Mouse (Mus musculus) heart, postnatal 14 days (tissue): Measurements from ENCODE around the gene Nhlrc2. TPM values are rescaled to one million over a fixed set of nuclear protein-coding genes. Genes with fewer than 3 reads are reported as not detected.

ENCODE experiments used
- DNase-seq, 2 experiments: peaks; one replicate each; pipeline ENCODE4 v3.0.0; 2021 to 2022
- intact Hi-C: fragments of 180-260 bp; cut with DNase I; formaldehyde crosslinking; loops from one replicate; pipeline ENCODE4 v1.15.1; 2025
- total RNA-seq, 2 experiments: library from RNA; stranded (reverse); gene quantifications; 2 replicates each; pipeline ENCODE4 v1.2.3; 2021

Nhlrc2 gene
- total RNA-seq, 2 experiments from 2014 or later = 24.4 to 25.1 TPM

DNA sequence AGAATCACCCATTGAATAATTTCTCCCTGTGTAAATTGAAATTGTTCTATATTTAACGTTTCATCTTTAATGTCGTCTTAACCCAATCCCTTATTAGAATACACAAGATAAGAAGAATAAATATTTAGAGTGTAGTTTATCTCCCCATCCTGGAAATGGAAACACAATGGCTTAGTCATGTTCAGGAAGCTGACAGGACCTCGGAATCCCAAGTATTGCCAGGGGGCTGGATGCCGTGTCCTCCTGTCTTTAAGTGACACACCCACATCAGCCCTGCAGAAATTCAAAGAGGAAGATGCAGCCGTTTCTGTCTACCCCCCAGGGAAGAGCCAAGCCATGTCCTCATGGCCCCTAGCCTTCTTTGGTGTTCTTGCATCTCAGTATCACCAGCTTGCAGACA is 60.9 kb downstream of the Nhlrc2 start:
- intact Hi-C loops = no loop called here
- DNase-seq = no peak

DNA sequence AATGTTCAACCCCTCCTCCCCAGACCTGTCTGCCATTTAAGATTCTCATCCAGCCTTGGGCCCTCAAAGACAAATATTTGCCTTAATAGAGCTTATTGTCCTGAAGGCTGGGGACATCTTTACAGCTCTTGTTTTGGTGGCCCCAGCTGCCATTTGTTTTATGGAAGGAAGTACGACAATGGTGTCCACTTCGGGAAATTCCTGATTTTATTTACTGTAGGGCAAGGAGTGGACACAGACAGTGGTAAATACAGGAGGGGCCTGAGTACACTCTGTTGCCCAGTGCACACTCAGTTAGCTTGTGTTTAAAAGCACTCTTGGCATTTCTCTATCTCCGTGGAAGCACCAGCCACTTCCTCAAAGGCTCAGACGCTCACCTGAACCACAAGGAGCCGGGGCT is 66.1 kb downstream of the Nhlrc2 start:
- DNase-seq = no peak
- intact Hi-C loops = no loop called here

DNA sequence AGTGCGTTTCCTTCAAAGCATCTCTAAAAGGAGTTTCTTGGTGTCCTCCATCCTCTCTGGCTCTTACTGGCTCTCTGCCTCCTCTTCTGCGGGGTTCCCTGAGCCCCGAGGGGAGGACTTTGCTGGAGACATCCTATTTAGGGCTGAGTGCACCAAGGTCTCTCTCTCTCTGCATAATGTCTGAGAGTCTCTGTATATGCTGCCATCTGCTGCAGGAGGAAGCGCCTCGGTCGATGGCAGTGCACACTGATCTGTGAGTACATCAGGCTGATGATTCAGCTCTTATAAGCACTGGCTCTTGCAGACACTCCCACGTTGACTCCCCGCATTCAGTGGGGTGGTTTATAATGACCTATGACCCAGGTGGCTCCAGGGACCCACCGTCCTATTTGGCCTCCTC is 70.8 kb downstream of the Nhlrc2 start:
- no peak for DNase-seq
- intact Hi-C loops = no loop called here

DNA sequence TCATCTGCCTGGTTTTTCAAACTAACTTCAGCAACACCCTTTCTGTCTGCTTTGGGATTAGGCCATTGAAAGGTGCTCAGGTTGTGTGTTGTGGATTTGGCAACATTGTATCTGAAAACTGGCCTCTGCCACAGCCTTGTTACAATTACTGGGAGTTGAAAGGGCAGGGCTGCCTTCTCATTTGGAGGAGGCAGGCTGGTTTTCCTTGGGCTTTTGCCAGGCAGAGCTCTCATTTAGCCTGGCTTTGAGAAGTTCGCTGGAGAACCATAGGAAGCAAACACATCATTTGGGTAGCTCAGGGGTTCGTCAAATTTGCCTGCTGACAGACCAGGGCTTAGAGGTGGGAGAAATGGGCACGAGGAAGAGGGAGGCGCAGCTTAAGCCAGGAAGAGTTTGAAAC is 71.5 kb downstream of the Nhlrc2 start:
- intact Hi-C loops = no loop called here
- DNase-seq = no peak

DNA sequence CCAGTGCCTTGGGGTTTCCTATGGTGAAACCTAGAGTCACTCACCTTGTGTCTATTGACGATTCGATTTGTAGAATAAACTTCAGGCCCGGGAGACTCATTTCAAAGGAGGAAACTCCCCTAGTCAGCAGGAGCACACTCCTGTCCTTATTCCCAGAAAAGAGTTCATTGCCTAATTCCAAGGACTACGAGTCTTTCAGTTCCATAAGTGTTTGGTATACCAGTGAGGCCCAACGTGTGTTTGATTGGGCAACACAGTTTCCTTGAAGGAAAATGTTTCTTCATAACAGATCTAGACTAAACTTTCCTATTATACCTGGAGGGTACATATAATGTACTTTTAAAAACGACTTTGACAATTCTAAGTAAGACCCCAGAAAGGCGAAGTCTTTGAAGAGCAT is 73.8 kb downstream of the Nhlrc2 start:
- intact Hi-C loops = no loop called here
- DNase-seq = no peak

DNA sequence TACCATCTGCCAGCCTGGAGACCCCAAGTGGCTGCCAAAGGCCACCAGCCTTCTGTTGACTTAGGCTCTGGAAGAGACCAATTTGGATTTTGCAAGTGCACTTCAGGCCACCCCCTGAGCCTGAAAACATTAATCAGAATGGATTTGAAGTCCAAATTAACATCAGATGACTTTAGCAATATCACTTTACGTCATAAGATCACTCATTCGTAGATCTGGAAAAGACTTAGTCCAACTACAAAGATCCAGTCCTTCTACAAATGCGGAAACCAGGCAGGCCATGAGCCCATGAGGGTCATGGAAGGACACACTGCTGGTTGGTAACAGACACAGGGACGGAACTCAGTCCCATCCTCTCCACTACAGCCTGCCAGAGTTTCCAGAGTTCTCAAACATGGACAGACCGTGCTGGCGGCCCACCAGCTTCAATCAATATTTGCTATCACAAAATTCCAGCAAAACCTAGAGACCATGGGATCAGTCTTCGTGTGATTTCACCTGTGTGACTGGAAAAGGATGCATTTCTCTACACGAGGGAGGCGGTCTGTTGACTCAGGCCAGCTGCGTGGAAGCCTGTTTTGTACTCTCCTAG is 79.9 kb downstream of the Nhlrc2 start:
- intact Hi-C loops = no loop called here
- no peak for DNase-seq

DNA sequence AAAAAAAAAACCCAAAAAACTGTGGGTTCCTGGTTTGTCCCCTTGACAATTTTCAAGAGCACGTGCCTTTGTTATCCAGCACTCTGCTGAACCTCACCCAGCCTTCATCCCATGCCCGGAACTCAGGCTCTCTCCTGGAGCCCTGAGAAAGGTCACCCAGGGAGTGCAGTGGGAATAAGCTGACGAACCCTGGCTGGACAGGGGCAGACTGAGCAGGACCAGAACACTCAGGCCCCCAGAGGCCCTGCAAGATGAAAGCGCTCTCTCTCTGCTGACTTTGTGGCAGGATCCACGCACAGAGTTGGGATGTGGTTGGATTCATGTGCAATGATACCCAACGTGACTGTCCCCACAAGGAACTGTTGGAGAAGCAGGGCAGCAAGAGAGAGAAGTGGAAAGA is 81.6 kb downstream of the Nhlrc2 start:
- no peak for DNase-seq
- intact Hi-C loops = no loop called here

DNA sequence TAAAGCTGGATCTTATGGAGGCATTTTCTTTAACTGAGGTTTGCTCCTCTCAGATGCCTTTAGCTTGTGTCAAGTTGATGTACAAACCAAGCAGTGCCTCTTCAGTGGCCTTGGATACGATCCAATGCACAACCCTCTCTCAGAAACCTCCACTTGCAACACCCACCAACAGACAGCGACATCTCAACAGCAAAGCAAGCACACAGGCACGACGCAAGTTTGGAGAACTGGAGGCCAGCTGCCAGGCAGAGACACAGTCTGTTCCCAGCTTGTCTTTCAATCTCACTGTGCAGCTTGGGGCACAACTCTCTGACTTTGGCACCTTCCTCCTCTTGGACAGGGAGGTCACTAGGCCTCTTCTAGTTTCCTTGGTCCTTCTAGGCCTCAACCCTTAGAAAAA is 83.0 kb downstream of the Nhlrc2 start:
- intact Hi-C loops = no loop called here
- peak; percentile 10 to 33 for DNase-seq

DNA sequence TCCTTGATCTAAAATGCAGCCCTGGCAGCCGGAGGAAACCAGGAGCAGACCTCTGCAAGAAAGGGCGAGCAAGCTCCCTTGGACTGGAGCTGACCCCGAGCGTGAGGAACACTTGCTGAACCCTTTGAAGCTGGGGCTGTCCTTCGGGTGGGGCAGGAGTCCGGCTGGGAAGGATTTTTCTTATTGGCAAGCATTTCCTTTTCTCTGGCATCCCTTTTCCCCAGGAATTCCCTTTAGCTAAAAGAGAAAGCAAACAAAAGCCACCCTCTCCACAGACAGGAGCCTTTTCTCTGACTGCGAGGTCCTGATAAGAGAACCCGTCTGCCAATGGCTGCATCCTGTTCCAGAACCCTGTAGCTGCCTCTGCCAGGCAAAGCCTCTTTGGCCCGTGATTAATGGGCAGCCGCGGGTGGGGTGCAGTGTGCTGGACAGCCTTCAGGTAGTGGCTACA is 83.4 kb downstream of the Nhlrc2 start:
- intact Hi-C loops = no loop called here
- DNase-seq = peak; percentile 28 to 59

DNA sequence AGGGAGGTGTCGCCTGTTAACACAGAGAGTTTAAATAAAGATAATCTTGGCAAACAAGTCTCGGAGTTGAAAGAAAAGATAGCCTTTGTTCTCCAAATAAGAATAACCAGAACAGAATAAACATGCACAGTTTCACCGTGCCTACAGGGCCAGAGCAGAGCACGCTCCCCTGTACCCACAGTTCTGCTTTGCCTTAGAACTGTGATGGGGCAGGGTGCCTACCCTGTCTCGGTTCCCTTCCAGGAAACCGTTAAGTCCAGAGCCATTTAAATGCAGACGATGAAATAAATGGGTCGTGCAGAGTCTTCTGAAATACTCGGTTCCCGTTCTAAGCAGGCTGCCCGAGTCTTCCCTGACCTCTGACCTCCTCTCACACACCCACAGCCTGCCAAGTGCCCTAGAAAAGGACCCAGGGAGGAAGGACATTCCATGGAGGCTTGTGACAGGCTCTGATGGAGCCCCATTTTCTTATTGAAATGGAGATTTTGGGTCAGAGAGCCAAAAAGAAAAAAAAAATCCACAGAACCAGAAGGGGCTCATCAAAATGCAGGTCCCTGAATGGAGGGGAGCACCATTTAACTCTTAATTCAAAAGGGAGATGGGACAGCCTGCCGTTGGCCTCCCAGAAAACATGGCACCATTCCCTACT is 89.1 kb downstream of the Nhlrc2 start:
- no peak for DNase-seq
- intact Hi-C loops = no loop called here

DNA sequence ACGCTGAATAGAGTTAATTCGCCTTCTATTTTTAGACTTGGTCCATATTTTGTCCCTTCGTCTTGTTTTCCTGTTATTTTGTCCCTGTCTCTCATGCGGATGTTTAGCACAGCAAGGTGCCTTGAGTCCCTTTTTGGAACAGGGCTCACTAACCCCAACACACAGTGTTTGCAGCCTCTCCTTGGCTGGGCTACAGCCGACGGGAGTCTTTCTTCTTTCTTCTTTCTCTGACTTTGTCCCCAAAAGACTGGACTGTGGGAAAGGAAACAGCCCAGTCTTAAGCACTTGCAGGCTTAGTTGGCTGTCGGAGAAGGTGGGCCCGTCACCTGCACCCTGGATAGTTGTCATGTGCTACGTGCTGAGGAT is 89.6 kb downstream of the Nhlrc2 start:
- intact Hi-C loops = no loop called here
- no peak for DNase-seq

DNA sequence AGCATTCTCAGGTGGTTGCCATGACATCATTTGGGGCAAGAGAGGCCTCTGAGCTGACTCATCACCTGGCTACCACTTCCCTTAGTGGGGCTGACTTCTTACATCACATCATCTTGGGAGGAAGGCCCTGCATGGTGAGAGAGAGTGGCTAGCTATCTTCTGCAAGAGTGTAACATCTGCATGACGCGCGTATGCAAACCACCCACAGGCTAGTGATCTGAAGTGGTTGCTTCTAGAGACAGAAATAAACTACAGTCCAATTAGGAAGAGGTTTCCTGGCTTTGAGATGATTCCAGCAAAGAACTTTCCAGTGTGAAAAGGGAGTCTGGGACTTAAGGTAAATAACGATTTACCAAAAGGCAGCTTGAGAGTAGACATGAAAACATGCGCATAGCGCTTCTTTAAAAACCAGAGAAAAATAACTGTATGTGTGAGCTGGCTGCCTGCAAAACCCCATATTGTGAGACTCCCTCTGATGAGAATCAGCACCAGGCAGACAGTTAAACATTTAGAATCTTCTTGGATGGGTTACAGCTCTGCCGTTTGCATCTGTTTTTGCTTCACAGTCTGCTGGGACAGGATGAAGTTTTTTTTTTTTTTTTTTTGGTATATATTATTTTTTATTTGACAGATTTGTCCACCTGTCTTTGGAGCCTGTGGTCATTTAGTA is 99.5 kb downstream of the Nhlrc2 start:
- intact Hi-C loops = no loop called here
- no peak for DNase-seq

DNA sequence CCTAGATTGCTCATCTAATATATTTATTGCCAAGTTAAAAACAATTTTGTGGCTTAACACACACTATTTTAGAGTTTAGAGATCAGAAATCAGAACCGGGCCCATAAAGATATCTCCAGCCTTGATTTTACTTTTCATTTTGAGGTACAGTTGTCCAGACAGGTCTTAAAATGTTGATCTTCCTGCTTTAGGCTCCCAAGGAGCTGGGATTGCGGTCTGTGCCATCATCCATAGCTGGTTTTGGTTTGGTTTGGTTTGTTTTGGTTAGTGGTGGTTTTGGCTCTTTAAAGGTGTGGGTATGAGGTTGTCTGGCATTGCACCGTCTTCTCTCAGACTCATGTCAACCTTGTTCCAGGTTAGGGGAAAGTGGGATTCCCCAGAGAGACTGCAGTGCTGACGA is 103.2 kb downstream of the Nhlrc2 start:
- intact Hi-C loops = no loop called here
- no peak for DNase-seq

DNA sequence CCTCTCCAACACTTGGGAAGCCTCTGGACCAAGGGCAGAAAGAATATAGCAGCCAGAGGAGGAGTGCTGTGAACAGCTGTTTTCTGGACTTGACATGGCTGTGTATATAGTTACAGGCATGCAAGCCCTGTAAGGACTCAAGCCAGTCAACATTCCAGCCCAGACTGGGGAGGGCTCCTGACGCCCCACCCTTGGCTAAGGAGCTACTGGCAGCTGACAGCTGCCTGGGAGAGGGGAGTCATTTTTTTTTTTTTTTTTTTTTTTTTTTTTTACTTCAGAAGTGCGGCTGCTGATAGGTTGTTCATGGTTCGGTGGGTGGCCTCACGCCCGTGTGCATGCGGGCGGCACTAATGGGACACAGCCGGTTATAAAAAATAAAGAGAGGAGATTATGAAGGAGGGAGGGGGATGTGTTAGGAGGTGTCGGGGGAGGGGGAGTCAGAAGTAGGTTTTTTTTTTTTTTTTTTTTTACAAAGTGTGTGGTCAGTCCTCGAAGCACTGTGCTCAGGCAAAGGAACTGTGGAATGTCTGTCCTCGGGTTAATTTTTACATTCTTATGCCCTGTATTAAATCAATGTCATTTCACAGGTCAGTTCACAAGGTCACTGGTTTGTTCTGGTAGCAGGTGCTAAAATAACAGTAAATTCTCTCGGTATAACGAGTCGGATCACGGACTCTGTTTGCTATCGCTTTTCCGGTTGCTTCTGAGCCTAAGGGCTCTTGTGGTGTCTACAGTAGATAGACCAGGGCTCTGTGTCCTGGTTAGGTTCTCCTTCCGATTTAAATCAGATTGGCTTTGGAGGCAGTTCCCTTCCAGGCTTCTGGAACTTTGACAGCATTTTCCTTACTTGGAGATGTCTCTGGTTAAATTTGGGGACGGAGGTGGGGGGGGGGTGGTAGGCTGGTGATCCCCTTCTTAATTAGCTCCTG is 104.2 kb downstream of the Nhlrc2 start:
- intact Hi-C loops = no loop called here
- peak; percentile 49 to 60 for DNase-seq

Other genes with a start within 250 kb of the Nhlrc2 start
- 100 to 1,000 TPM; 219 to 250 TPM for gene Nrap, start 158.2 kb upstream of the Nhlrc2 start, total RNA-seq
- 10 to 100 TPM; 16.3 to 17.6 TPM for gene Casp7, start 151.1 kb upstream of the Nhlrc2 start, total RNA-seq
- under 1 TPM; 0.07 to 0.50 TPM for gene Plekhs1, start 86.6 kb upstream of the Nhlrc2 start, total RNA-seq
- 10 to 100 TPM; 12.3 to 13.7 TPM for gene Dclre1a, start within 50 bp of the Nhlrc2 start, total RNA-seq
- gene Adrb1, start 173.9 kb downstream of the Nhlrc2 start, total RNA-seq = 10 to 100 TPM; 23.2 to 24.2 TPM